Mouse (Mus musculus): ENCODE data around the gene Dcst2. TPM values are rescaled to one million over a fixed set of nuclear protein-coding genes. Genes with fewer than 3 reads are reported as not detected.

Gene Dcst2
- polyA plus RNA-seq, 2 experiments, result 0.03 to 0.04 TPM

GRCm38 (mm10) chr3:89325882-89326281 is 35.9 kb upstream of the Dcst2 start:
- H3K27ac ChIP-seq, result no peak overlapping the region
- no peaks in the 10 kb centered on the region for H3K36me3 ChIP-seq (replicated peaks; ENCODE audit: control insufficient read depth, insufficient read depth, low read depth)
- TF ChIP-seq CTCF (IDR thresholded peaks at IDR 0.05; ENCODE audit: low read depth), result no peak
- no peak for TF ChIP-seq EP300 (IDR thresholded peaks at IDR 0.05; ENCODE audit: low read depth)
- no peak overlapping the region for H3K9ac ChIP-seq (replicated peaks)
- no peak overlapping the region for H3K4me2 ChIP-seq (ENCODE audit: low read depth)
- peaks cover 40% of the 10 kb centered on the region for H3K27me3 ChIP-seq (ENCODE audit: control insufficient read depth, insufficient read depth, low read length)
- ATAC-seq (ENCODE audit: insufficient read depth), result no peak
- H3K4me1 ChIP-seq (replicated peaks; ENCODE audit: control insufficient read depth in 2 of 2, insufficient read depth in 2 of 2, low read length in 1 of 2), result 0 out of 4 replicates have a peak, but pooled peaks cover 0 to 1% of the 10 kb centered on the region in 2 experiments
- WGBS (ENCODE audit: insufficient replicate concordance), result 58% methylated on average over 8 of the region's 8 CpGs
- no peak for DNase-seq (ENCODE audit: low read depth in 3 of 3, low spot score in 3 of 3)
- no peak overlapping the region for H3K4me3 ChIP-seq (ENCODE audit: insufficient read depth in 1 of 2, low read depth in 2 of 2, low read length in 2 of 2)
- no peaks in the 10 kb centered on the region for H3K9me3 ChIP-seq (ENCODE audit: control insufficient read depth, low read length)

GRCm38 (mm10) chr3:89327371-89327870 is 34.4 kb upstream of the Dcst2 start:
- peaks cover 25% of the 10 kb centered on the region for H3K27me3 ChIP-seq (ENCODE audit: control insufficient read depth, insufficient read depth, low read length)
- WGBS (ENCODE audit: insufficient replicate concordance), result 55% methylated on average over 9 of the region's 9 CpGs
- no peak overlapping the region for H3K27ac ChIP-seq
- DNase-seq (ENCODE audit: low read depth in 3 of 3, low spot score in 3 of 3) (no peak), ATAC-seq (ENCODE audit: insufficient read depth) (no peak)
- no peaks in the 10 kb centered on the region for H3K9me3 ChIP-seq (ENCODE audit: control insufficient read depth, low read length)
- no peak for TF ChIP-seq CTCF (IDR thresholded peaks at IDR 0.05; ENCODE audit: low read depth)
- no peak for TF ChIP-seq EP300 (IDR thresholded peaks at IDR 0.05; ENCODE audit: low read depth)
- H3K4me1 ChIP-seq (replicated peaks; ENCODE audit: control insufficient read depth in 2 of 2, insufficient read depth in 2 of 2, low read length in 1 of 2), result 0 out of 4 replicates have a peak, but pooled peaks cover 0 to 1% of the 10 kb centered on the region in 2 experiments
- no peak overlapping the region for H3K9ac ChIP-seq (replicated peaks)
- H3K4me3 ChIP-seq (ENCODE audit: insufficient read depth in 1 of 2, low read depth in 2 of 2, low read length in 2 of 2), result no peak overlapping the region
- H3K4me2 ChIP-seq (ENCODE audit: low read depth), result no peak overlapping the region
- H3K36me3 ChIP-seq (replicated peaks; ENCODE audit: control insufficient read depth, insufficient read depth, low read depth), result no peaks in the 10 kb centered on the region

GRCm38 (mm10) chr3:89328623-89329022 is 33.2 kb upstream of the Dcst2 start:
- H3K9me3 ChIP-seq (ENCODE audit: control insufficient read depth, low read length), result no peaks in the 10 kb centered on the region
- ATAC-seq (ENCODE audit: insufficient read depth) (no peak), DNase-seq (ENCODE audit: low read depth in 3 of 3, low spot score in 3 of 3) (no peak)
- H3K27me3 ChIP-seq (ENCODE audit: control insufficient read depth, insufficient read depth, low read length), result peaks cover 13% of the 10 kb centered on the region
- TF ChIP-seq CTCF (IDR thresholded peaks at IDR 0.05; ENCODE audit: low read depth) (no peak), EP300 (IDR thresholded peaks at IDR 0.05; ENCODE audit: low read depth) (no peak)
- WGBS (ENCODE audit: insufficient replicate concordance), result 20% methylated on average over 4 of the region's 4 CpGs
- no peaks in the 10 kb centered on the region for H3K36me3 ChIP-seq (replicated peaks; ENCODE audit: control insufficient read depth, insufficient read depth, low read depth)
- H3K27ac ChIP-seq, result no peak overlapping the region
- H3K4me2 ChIP-seq (ENCODE audit: low read depth), result no peak overlapping the region
- H3K4me1 ChIP-seq (replicated peaks; ENCODE audit: control insufficient read depth in 2 of 2, insufficient read depth in 2 of 2, low read length in 1 of 2), result 0 out of 4 replicates have a peak, but pooled peaks cover 0 to 1% of the 10 kb centered on the region in 2 experiments
- no peak overlapping the region for H3K9ac ChIP-seq (replicated peaks)
- H3K4me3 ChIP-seq (ENCODE audit: insufficient read depth in 1 of 2, low read depth in 2 of 2, low read length in 2 of 2), result no peak overlapping the region

- DNase-seq (ENCODE audit: low read depth in 3 of 3, low spot score in 3 of 3), result no peak
- no peak for ATAC-seq (ENCODE audit: insufficient read depth)
- Histone ChIP-seq H3K27ac (no peak overlapping the region), H3K9me3 (ENCODE audit: control insufficient read depth, low read length) (no peaks in the 10 kb centered on the region), H3K4me1 (replicated peaks; ENCODE audit: control insufficient read depth in 2 of 2, insufficient read depth in 2 of 2, low read length in 1 of 2) (0 out of 4 replicates have a peak, but pooled peaks cover 0 to 1% of the 10 kb centered on the region in 2 experiments), H3K9ac (replicated peaks) (no peak overlapping the region), H3K4me3 (ENCODE audit: insufficient read depth in 1 of 2, low read depth in 2 of 2, low read length in 2 of 2) (no peak overlapping the region), H3K27me3 (ENCODE audit: control insufficient read depth, insufficient read depth, low read length) (peaks cover 5% of the 10 kb centered on the region), H3K4me2 (ENCODE audit: low read depth) (no peak overlapping the region), H3K36me3 (replicated peaks; ENCODE audit: control insufficient read depth, insufficient read depth, low read depth) (no peaks in the 10 kb centered on the region)
- 36% methylated on average over 3 of the region's 3 CpGs for WGBS (ENCODE audit: insufficient replicate concordance)
- TF ChIP-seq EP300 (IDR thresholded peaks at IDR 0.05; ENCODE audit: low read depth), result no peak
These were observed 31.4 kb upstream of the Dcst2 start for GRCm38 (mm10) chr3:89330346-89330745.

GRCm38 (mm10) chr3:89330948-89331347 is 30.8 kb upstream of the Dcst2 start:
- no peak overlapping the region for H3K4me3 ChIP-seq (ENCODE audit: insufficient read depth in 1 of 2, low read depth in 2 of 2, low read length in 2 of 2)
- WGBS (ENCODE audit: insufficient replicate concordance), result 19% methylated on average over 10 of the region's 10 CpGs
- TF ChIP-seq CTCF (IDR thresholded peaks at IDR 0.05; ENCODE audit: low read depth) (no peak), EP300 (IDR thresholded peaks at IDR 0.05; ENCODE audit: low read depth) (no peak)
- ATAC-seq (ENCODE audit: insufficient read depth) (no peak), DNase-seq (ENCODE audit: low read depth in 3 of 3, low spot score in 3 of 3) (no peak)
- H3K27ac ChIP-seq, result no peak overlapping the region
- peaks cover 5% of the 10 kb centered on the region for H3K27me3 ChIP-seq (ENCODE audit: control insufficient read depth, insufficient read depth, low read length)
- H3K9me3 ChIP-seq (ENCODE audit: control insufficient read depth, low read length), result no peaks in the 10 kb centered on the region
- no peaks in the 10 kb centered on the region for H3K36me3 ChIP-seq (replicated peaks; ENCODE audit: control insufficient read depth, insufficient read depth, low read depth)
- H3K4me1 ChIP-seq (replicated peaks; ENCODE audit: control insufficient read depth in 2 of 2, insufficient read depth in 2 of 2, low read length in 1 of 2), result 0 out of 4 replicates have a peak, but pooled peaks cover 0 to 1% of the 10 kb centered on the region in 2 experiments
- H3K4me2 ChIP-seq (ENCODE audit: low read depth), result no peak overlapping the region
- no peak overlapping the region for H3K9ac ChIP-seq (replicated peaks)

All from liver, embryonic 14.5 days (tissue).